Mouse (Mus musculus): ENCODE data around the gene Hdac7.

Gene Hdac7

GRCm38 (mm10) chr15:97831987-97832640 is 12.2 kb downstream of the Hdac7 start:
- DNase-seq (ENCODE audit: low read depth), result peak; percentile 26

- DNase-seq (ENCODE audit: low read depth), result peak; percentile 80
These were observed 12.9 kb downstream of the Hdac7 start for GRCm38 (mm10) chr15:97831242-97831986.

- peak; percentile 52 for DNase-seq (ENCODE audit: low read depth)
These were observed 13.5 kb downstream of the Hdac7 start for GRCm38 (mm10) chr15:97830788-97831241.

- DNase-seq (ENCODE audit: low read depth), result no peak
These were observed 14.0 kb downstream of the Hdac7 start for GRCm38 (mm10) chr15:97830253-97830787.

GRCm38 (mm10) chr15:97829432-97829831 is 14.9 kb downstream of the Hdac7 start:
- peak; percentile 28 for DNase-seq (ENCODE audit: low read depth)

- DNase-seq (ENCODE audit: low read depth), result peak; percentile 65
These were observed 15.4 kb downstream of the Hdac7 start for GRCm38 (mm10) chr15:97828901-97829338.

GRCm38 (mm10) chr15:97828221-97828842 is 16.0 kb downstream of the Hdac7 start:
- DNase-seq (ENCODE audit: low read depth), result peak; percentile 20

- peak; percentile 18 for DNase-seq (ENCODE audit: low read depth)
These were observed 16.9 kb downstream of the Hdac7 start for GRCm38 (mm10) chr15:97827401-97827800.

GRCm38 (mm10) chr15:97826588-97827261 is 17.6 kb downstream of the Hdac7 start:
- peak; percentile 15 for DNase-seq (ENCODE audit: low read depth)

- peak; percentile 15 for DNase-seq (ENCODE audit: low read depth)
These were observed 18.2 kb downstream of the Hdac7 start for GRCm38 (mm10) chr15:97825941-97826587.

GRCm38 (mm10) chr15:97825071-97825940 is 19.0 kb downstream of the Hdac7 start:
- peak; percentile 94 for DNase-seq (ENCODE audit: low read depth)

- no peak for DNase-seq (ENCODE audit: low read depth)
These were observed 20.3 kb downstream of the Hdac7 start for GRCm38 (mm10) chr15:97824042-97824441.

- no peak for DNase-seq (ENCODE audit: low read depth)
These were observed 20.8 kb downstream of the Hdac7 start for GRCm38 (mm10) chr15:97823479-97823878.

- DNase-seq (ENCODE audit: low read depth), result peak; percentile 42
These were observed 21.6 kb downstream of the Hdac7 start for GRCm38 (mm10) chr15:97822545-97823228.

- DNase-seq (ENCODE audit: low read depth), result no peak
These were observed 22.3 kb downstream of the Hdac7 start for GRCm38 (mm10) chr15:97821983-97822363.

GRCm38 (mm10) chr15:97821321-97821982 is 22.9 kb downstream of the Hdac7 start:
- peak; percentile 79 for DNase-seq (ENCODE audit: low read depth)

- DNase-seq (ENCODE audit: low read depth), result no peak
These were observed 24.4 kb downstream of the Hdac7 start for GRCm38 (mm10) chr15:97819937-97820336.

- no peak for DNase-seq (ENCODE audit: low read depth)
These were observed 27.9 kb downstream of the Hdac7 start for GRCm38 (mm10) chr15:97816199-97816994.
